Mouse (Mus musculus) kidney, postnatal 36 days (tissue): ENCODE results near the gene Prdm10.

Experiments used
- DNase-seq, 2 experiments: peaks; one replicate each; pipeline ENCODE4 v3.0.0; 2021 to 2022; ENCODE audit warnings: mixed read lengths in 2 of 2

Prdm10 gene

GRCm38 (mm10) chr9:31280366-31281010 lies at the start of gene Prdm10:
Gene Prdm10, plus strand, starts transcription at chr9:31280538.
- peak; percentile 97 for DNase-seq

DNA sequence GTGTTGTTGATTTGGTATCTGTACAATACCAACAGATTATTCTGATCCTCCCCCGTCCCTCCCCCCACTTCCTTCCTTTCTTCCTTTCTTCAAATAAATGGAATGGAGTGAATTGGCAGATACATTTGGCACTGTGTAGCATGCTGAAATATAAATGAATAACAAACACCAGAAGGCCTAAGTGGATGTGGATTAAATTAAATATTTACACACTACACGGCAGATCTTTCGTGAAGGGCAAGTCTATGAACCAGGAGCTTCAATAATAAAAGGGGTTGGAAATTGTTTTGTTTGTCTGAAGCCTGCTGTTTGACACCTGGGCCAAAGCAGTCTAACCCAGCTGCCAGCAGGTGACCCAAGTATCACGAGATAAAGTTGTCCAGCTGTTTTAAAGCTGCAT lies 45.3 kb upstream of the Prdm10 start:
- DNase-seq, result no peak

DNA sequence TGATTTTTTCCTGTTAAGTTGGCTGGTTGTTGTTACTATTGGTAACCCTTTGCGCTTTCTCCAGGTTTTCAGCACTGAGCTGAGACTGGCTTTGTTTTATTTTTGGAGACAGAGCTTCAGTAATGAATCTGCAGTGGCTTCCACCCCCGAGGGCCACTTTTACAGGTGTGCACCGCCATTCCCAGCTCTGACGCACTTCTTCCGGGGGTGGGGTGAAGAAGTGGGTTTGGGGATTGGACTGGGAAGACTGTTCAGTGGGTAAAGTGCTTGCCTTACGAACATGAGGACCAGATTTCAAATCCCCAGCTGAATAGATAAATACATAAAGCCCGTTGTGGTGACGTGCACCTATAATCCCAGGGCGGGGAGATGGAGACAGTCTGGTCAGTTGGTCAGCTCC lies 44.8 kb upstream of the Prdm10 start:
- DNase-seq, result no peak

- DNase-seq, result no peak
Observed at GRCm38 (mm10) chr9:31236079-31236478, 44.3 kb upstream of the Prdm10 start.

DNA sequence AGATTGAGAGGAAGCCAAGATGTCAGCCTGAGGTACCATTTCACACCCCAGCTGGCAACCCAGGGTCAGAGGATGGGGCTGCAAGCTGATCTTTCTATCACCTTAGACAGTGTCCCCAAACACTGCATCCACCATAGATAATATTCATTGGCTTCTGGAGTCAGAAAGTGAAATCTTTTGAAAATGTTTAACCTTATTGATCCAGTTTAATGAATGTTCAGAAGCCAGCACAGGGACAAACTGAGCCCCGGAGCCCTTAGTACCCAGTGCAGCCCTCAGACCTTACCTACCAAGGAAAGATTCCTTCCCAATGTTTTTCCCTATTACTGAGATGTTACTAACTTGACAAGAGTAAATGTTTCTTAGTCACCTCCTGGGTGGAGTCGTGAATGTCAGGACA lies 41.8 kb upstream of the Prdm10 start:
- no peak for DNase-seq

DNA sequence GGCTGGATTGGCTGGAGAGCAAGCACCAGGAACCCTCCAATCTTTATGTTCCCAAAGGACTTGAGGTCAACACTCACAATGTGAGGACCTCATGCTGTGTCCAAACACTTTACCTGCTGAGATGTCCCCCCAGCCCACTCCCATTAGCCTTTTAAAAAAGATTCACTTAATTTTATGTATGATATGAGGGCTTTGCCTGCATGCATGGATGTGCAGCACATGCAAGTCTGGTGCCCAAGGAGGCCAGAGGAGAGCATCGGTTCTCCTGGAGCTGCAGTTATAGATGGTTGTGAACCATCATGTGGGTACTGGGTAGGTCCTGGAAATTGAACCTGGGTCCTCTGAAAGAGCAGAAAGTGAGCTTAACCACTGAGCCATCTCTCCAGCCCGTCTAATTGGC lies 40.8 kb upstream of the Prdm10 start:
- DNase-seq, result no peak

- DNase-seq, result no peak
Observed at GRCm38 (mm10) chr9:31240522-31241207, 39.7 kb upstream of the Prdm10 start.

- no peak for DNase-seq
Observed at GRCm38 (mm10) chr9:31241208-31241699, 39.1 kb upstream of the Prdm10 start.

- no peak for DNase-seq
Observed at GRCm38 (mm10) chr9:31243306-31243938, 36.9 kb upstream of the Prdm10 start.

DNA sequence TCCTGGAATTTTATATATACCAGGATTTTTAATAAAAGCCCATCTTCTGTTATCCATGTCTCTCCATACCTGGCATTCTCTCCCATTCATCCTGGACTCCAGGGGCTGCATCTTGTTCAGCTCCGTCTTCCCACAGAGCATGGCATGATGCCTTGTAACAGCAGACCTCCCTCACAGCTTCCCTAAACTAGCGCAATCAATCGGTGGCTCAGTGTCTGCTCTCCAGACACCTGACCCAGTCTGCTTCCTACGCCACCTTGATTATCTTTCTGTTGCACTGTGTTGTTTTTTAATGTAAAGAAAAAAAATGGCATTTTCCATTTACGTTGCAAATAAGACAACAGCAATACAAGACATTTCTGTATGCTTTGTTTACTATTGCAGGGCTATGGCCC lies 36.4 kb upstream of the Prdm10 start:
- no peak for DNase-seq

DNA sequence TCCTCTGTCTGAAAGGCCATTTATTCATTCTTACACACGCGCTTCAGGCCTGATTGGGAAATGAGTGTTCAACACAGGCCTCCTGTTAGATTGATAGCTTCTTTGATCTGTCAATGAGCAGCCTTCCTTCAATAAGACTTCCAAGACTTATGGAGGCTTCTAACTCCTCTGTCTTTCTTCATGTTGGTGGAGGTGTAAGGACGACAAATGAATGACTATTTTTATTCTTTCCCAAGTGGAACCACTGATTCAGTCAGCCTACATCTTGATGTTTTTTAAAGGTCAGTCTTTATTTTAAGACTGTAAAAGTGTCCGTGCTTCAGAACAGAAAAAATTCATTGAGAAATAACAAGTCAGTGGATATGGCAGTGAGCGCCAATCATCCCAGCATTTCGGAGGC lies 35.3 kb upstream of the Prdm10 start:
- no peak for DNase-seq

GRCm38 (mm10) chr9:31246421-31246820 lies 33.9 kb upstream of the Prdm10 start:
- peak in 1 of 2 experiments; percentile 15 for DNase-seq

DNA sequence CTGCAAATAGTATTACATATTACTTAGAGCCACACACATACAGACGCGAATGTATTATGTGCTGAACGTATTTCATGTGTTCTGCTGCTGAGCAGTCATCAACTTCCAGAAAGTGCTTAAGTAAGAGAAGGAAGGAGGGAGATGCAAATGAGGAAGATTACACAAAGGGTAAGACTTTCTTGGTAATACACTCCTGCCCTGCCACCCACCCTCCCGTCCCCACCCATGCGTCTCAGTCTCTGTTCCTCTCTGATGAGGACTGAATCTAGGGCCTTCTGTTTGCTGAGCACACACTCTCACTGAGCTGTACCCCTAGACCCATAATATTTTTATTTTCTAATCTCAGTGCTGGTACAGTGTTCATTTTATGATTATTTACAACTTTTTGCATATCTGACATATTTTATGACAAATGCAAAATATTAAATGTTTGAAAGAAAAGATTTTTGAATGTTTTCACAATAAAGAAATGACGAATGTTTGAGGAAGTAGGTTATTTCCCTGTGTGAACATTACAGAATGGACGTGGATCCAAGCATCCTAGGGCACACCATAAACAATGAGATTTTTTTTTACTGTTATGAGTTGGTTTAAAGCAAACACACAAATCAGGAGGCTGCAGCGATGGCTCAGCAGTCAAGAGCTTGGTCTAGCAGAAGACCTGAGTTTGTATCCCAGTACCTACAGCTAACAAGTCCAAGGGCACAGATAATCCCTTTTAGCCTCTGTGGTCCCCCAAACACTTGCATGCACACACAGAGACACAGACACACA lies 32.7 kb upstream of the Prdm10 start:
- no peak for DNase-seq

GRCm38 (mm10) chr9:31252182-31252799 lies 28.0 kb upstream of the Prdm10 start:
- DNase-seq, result peak in 1 of 2 experiments; percentile 55

GRCm38 (mm10) chr9:31253311-31253734 lies 27.0 kb upstream of the Prdm10 start:
- peak in 1 of 2 experiments; percentile 33 for DNase-seq

- DNase-seq, result no peak
Observed at GRCm38 (mm10) chr9:31253866-31254696, 26.3 kb upstream of the Prdm10 start.

DNA sequence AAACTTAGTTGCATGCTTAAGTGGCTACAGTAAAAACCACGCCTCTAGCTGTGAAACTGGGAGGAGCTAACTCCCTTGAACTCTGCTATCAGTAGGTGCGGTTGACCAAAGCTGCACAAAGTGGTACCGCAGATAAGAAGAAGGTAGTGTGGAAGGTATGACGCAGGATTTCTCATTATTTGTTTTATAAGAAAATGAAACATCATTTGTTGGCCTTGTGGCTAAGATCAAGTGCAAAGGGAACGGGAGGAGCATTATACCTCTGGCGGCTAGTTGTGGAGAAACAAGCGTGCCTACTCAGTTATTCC lies 25.7 kb upstream of the Prdm10 start:
- DNase-seq, result no peak

DNA sequence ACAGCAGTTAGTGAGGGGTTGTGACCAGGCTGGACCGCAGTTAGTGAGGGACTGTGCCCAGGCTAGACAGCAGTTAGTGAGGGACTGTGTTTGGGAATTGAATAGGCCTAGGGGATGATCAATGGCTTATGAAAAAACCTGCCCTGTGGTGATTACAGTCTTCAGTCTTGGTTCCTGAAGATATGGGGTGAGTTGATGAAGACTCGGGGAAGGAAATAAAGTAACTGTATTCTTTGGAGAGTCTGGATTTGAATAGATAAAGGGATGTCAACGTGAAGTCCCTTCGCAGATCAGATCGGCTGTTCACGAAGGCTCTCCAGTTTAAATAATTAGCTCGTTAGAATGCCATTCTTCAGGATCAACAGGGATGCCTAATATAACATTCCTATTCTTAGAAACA lies 24.4 kb upstream of the Prdm10 start:
- DNase-seq, result no peak

- DNase-seq, result no peak
Observed at GRCm38 (mm10) chr9:31258237-31258636, 22.1 kb upstream of the Prdm10 start.

DNA sequence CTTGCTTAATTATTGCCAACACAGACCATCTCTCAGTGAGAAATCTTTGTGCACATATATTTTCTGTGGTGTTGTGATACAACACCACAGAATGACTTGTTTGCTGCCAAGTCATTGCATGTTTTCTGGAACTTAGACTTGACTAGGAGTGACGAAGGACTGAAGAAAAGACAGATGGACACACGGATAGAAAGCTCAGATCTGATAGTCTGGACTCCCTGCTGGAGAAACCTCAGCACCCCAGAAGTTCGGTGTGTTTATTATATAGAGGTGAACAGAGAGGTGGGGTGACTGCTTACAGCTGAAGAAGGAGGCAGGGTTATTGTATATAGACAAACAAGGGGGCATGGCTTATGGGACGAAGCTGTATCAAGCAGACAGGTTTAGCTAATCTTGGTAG lies 20.1 kb upstream of the Prdm10 start:
- no peak for DNase-seq

GRCm38 (mm10) chr9:31262226-31263105 lies 17.9 kb upstream of the Prdm10 start:
- peak; percentile 52 to 73 for DNase-seq
